ENCODE assay signal across 14 mouse cellular contexts in genomic region chr17:67150441-67150840, GRCm38 (mm10).
"Had no signal": no experiment of that assay in that cellular context is flagged by ENCODE, and none has a peak within 500 bp of the region (broad histone marks: within the 10 kb centered on the region; RNA-seq: fewer than 3 reads in every experiment).

No protein-coding gene starts in this region.

- H3K9ac ChIP-seq: intestine, embryonic 15.5 days; limb, embryonic 13.5 days; liver, embryonic 14.5 days; lung, embryonic 14.5 days; midbrain, embryonic 12.5 days; neural tube, embryonic 12.5 days; stomach, embryonic 15.5 days had no signal

- DNase-seq: kidney, adult 18-20 months; kidney, postnatal 10 days; left cerebral cortex, postnatal 4 days; lung, embryonic 14.5 days; retina, postnatal 1 day; right cerebral cortex, postnatal 4 days; spleen, adult 18-20 months; thymus, postnatal 36 days had no signal

- H3K4me2 ChIP-seq: intestine, embryonic 15.5 days; limb, embryonic 13.5 days; lung, embryonic 14.5 days; midbrain, embryonic 12.5 days; neural tube, embryonic 12.5 days; stomach, embryonic 15.5 days had no signal

- H3K4me3 ChIP-seq: intestine, embryonic 15.5 days; limb, embryonic 13.5 days; midbrain, embryonic 12.5 days; neural tube, embryonic 12.5 days; stomach, embryonic 15.5 days had no signal

- H3K27me3 ChIP-seq: intestine, embryonic 15.5 days; limb, embryonic 13.5 days; midbrain, embryonic 12.5 days; neural tube, embryonic 12.5 days; stomach, embryonic 15.5 days had no signal

- H3K4me1 ChIP-seq: intestine, embryonic 15.5 days; limb, embryonic 13.5 days; midbrain, embryonic 12.5 days; neural tube, embryonic 12.5 days; stomach, embryonic 15.5 days had no signal

- ATAC-seq: intestine, embryonic 15.5 days had no signal

- H3K9me3 ChIP-seq: intestine, embryonic 15.5 days; limb, embryonic 13.5 days; midbrain, embryonic 12.5 days; neural tube, embryonic 12.5 days; stomach, embryonic 15.5 days had no signal

- H3K36me3 ChIP-seq: intestine, embryonic 15.5 days; limb, embryonic 13.5 days; midbrain, embryonic 12.5 days; neural tube, embryonic 12.5 days; stomach, embryonic 15.5 days had no signal

- H3K27ac ChIP-seq: intestine, embryonic 15.5 days; limb, embryonic 13.5 days; liver, embryonic 14.5 days; midbrain, embryonic 12.5 days; neural tube, embryonic 12.5 days; stomach, embryonic 15.5 days had no signal
